Mouse (Mus musculus): ENCODE measurements around the gene Hoxd8.

Hoxd8 gene

GRCm38 (mm10) chr2:74704393-74704998 is at the start of gene Hoxd8:
Hoxd8 (plus strand) TSS chr2:74704615.
- DNase-seq: no peak

GRCm38 (mm10) chr2:74654743-74655419 is 49.5 kb upstream of the Hoxd8 start:
- DNase-seq: no peak

- DNase-seq: peak; percentile 38
Measured at GRCm38 (mm10) chr2:74655420-74655781, 49.0 kb upstream of the Hoxd8 start.

- DNase-seq: no peak
Measured at GRCm38 (mm10) chr2:74655821-74656631, 48.4 kb upstream of the Hoxd8 start.

GRCm38 (mm10) chr2:74656632-74657021 is 47.8 kb upstream of the Hoxd8 start:
- no peak for DNase-seq

- no peak for DNase-seq
Measured at GRCm38 (mm10) chr2:74657251-74658023, 47.0 kb upstream of the Hoxd8 start.

- no peak for DNase-seq
Measured at GRCm38 (mm10) chr2:74658024-74658666, 46.3 kb upstream of the Hoxd8 start.

GRCm38 (mm10) chr2:74658667-74659371 is 45.6 kb upstream of the Hoxd8 start:
- DNase-seq: no peak

- DNase-seq: no peak
Measured at GRCm38 (mm10) chr2:74659507-74660005, 44.9 kb upstream of the Hoxd8 start, which contains the start of gene Evx2. Evx2 (minus strand) TSS chr2:74659557.

- DNase-seq: no peak
Measured at GRCm38 (mm10) chr2:74660421-74661375, 43.7 kb upstream of the Hoxd8 start.

- peak; percentile 71 for DNase-seq
Measured at GRCm38 (mm10) chr2:74661685-74662084, 42.7 kb upstream of the Hoxd8 start.

GRCm38 (mm10) chr2:74663291-74663925 is 41.0 kb upstream of the Hoxd8 start:
- peak; percentile 74 for DNase-seq

- no peak for DNase-seq
Measured at GRCm38 (mm10) chr2:74666411-74666810, 38.0 kb upstream of the Hoxd8 start.

GRCm38 (mm10) chr2:74667191-74667841 is 37.1 kb upstream of the Hoxd8 start:
- no peak for DNase-seq

GRCm38 (mm10) chr2:74667842-74668357 is 36.5 kb upstream of the Hoxd8 start, which contains the start of gene Hoxd13:
Hoxd13 (plus strand) TSS chr2:74668310.
- DNase-seq: no peak

GRCm38 (mm10) chr2:74668370-74669229 is 35.8 kb upstream of the Hoxd8 start:
- no peak for DNase-seq

- no peak for DNase-seq
Measured at GRCm38 (mm10) chr2:74669230-74669578, 35.2 kb upstream of the Hoxd8 start.

GRCm38 (mm10) chr2:74669650-74670235 is 34.7 kb upstream of the Hoxd8 start:
- no peak for DNase-seq

Measured in right cerebral cortex, postnatal 4 days (tissue).